Mouse (Mus musculus): ENCODE results near the gene Cdk5rap2. TPM values are rescaled to one million over a fixed set of nuclear protein-coding genes. Genes with fewer than 3 reads are reported as not detected.

Gene Cdk5rap2
- total RNA-seq, 1 experiment: 23.9 TPM

DNA sequence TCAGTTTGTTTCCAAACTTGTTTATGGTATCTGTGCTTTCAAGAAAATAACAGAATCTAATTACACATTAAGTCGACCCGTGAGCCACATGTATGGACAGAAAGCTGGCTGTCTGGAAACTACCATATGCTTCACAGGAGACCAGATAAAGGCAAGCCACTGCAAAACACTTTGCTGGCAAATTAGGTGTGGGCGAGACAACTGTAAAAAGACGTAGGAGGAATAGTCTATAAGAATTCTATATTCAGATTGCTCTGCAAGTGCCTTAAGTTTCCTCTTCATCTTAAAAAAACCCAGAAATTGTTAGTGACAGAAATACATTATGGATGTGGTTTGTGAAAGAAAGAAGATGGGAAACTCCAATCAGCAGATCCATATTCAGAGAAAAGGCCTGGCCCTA lies 180.4 kb downstream of the Cdk5rap2 start:
- H3K4me3 ChIP-seq (ENCODE audit: insufficient read depth in 1 of 2, low read depth in 1 of 2, low read length in 2 of 2, poor library complexity in 1 of 2, severe bottlenecking in 1 of 2): no peak overlapping the region
- peaks cover 17% of the 10 kb centered on the region for H3K36me3 ChIP-seq (ENCODE audit: control insufficient read depth, insufficient read depth, low read length, poor library complexity, severe bottlenecking)
- TF ChIP-seq MAFK (IDR thresholded peaks at IDR 0.05; ENCODE audit: insufficient read depth, low read depth, low read length): no peak
- no peak for TF ChIP-seq CHD2 (IDR thresholded peaks at IDR 0.05; ENCODE audit: low read depth, low read length)
- no peak for TF ChIP-seq HCFC1 (IDR thresholded peaks at IDR 0.05; ENCODE audit: borderline replicate concordance, insufficient read depth, low read length)
- no peak for TF ChIP-seq ZC3H11A (IDR thresholded peaks at IDR 0.05; ENCODE audit: borderline replicate concordance, low read depth, low read length)
- no peak for TF ChIP-seq ZNF384 (IDR thresholded peaks at IDR 0.05; ENCODE audit: low read depth, low read length)
- DNase-seq (ENCODE audit: low read depth, low spot score): no peak
- no peaks in the 10 kb centered on the region for H3K9me3 ChIP-seq (ENCODE audit: control insufficient read depth, insufficient read depth, low read depth, low read length)
- H3K27ac ChIP-seq (ENCODE audit: insufficient read depth, low read depth, low read length, poor library complexity, severe bottlenecking): no peak overlapping the region
- in situ Hi-C loops (cut with MboI; ENCODE audit: low sequenced_read_pairs in 2 of 2, unreplicated experiment in 2 of 2): no loop called here
- no peaks in the 10 kb centered on the region for H3K4me1 ChIP-seq (ENCODE audit: control insufficient read depth in 2 of 2, insufficient read depth in 2 of 2, low read length in 2 of 2, poor library complexity in 1 of 2)
- H3K9ac ChIP-seq (ENCODE audit: insufficient read depth, low read depth, low read length, poor library complexity, severe bottlenecking): no peak overlapping the region

DNA sequence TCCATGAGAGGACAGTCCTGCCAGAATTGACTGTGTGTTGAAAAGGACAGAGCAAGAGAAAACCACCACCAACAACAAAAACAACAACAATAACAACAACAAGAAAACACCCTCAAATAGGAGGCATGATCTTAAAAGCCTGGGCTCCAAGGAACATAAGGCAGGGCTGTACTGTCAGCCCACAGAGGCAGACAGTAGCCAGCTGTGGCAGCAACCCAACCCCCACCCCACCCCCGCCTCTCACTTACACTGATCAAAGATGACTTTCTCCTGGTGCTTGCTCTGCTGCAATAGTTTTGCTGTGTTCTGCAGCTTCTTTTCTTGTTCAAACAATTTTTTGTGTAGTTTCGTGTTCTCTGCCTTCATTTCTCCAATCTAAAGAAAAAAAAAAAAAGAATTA lies 181.9 kb downstream of the Cdk5rap2 start:
- in situ Hi-C loops (cut with MboI; ENCODE audit: low sequenced_read_pairs in 2 of 2, unreplicated experiment in 2 of 2): no loop called here
- no peak for DNase-seq (ENCODE audit: low read depth, low spot score)
- H3K27ac ChIP-seq (ENCODE audit: insufficient read depth, low read depth, low read length, poor library complexity, severe bottlenecking): no peak overlapping the region
- TF ChIP-seq ZNF384 (IDR thresholded peaks at IDR 0.05; ENCODE audit: low read depth, low read length) (no peak), ZC3H11A (IDR thresholded peaks at IDR 0.05; ENCODE audit: borderline replicate concordance, low read depth, low read length) (no peak), CHD2 (IDR thresholded peaks at IDR 0.05; ENCODE audit: low read depth, low read length) (no peak), MAFK (IDR thresholded peaks at IDR 0.05; ENCODE audit: insufficient read depth, low read depth, low read length) (no peak), HCFC1 (IDR thresholded peaks at IDR 0.05; ENCODE audit: borderline replicate concordance, insufficient read depth, low read length) (no peak)
- H3K9me3 ChIP-seq (ENCODE audit: control insufficient read depth, insufficient read depth, low read depth, low read length): no peaks in the 10 kb centered on the region
- no peak overlapping the region for H3K4me3 ChIP-seq (ENCODE audit: insufficient read depth in 1 of 2, low read depth in 1 of 2, low read length in 2 of 2, poor library complexity in 1 of 2, severe bottlenecking in 1 of 2)
- H3K9ac ChIP-seq (ENCODE audit: insufficient read depth, low read depth, low read length, poor library complexity, severe bottlenecking): no peak overlapping the region
- H3K36me3 ChIP-seq (ENCODE audit: control insufficient read depth, insufficient read depth, low read length, poor library complexity, severe bottlenecking): peaks cover 14% of the 10 kb centered on the region
- H3K4me1 ChIP-seq (ENCODE audit: control insufficient read depth in 2 of 2, insufficient read depth in 2 of 2, low read length in 2 of 2, poor library complexity in 1 of 2): no peaks in the 10 kb centered on the region

DNA sequence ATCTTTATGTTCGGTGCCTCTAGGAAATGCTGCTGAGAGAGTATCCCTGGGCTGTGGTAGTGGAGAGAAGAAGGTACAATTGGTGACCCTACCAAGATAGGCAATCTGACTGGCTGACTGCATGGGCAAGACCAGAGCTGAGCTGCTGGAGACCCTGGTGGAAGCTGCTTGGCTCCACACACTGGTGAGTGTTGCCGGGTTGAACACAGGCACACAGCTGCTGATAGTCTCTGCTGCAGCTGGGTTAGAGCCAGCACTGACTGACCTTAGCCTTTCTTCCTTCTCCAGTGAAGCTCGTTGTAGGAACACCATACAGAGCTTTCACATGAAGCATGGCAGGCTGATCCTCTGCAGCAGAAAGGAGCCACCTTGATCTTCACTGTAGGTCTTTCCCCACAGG lies 182.6 kb downstream of the Cdk5rap2 start:
- in situ Hi-C loops (cut with MboI; ENCODE audit: low sequenced_read_pairs in 2 of 2, unreplicated experiment in 2 of 2): no loop called here
- Histone ChIP-seq H3K4me1 (ENCODE audit: control insufficient read depth in 2 of 2, insufficient read depth in 2 of 2, low read length in 2 of 2, poor library complexity in 1 of 2) (no peaks in the 10 kb centered on the region), H3K36me3 (ENCODE audit: control insufficient read depth, insufficient read depth, low read length, poor library complexity, severe bottlenecking) (peaks cover 17% of the 10 kb centered on the region), H3K4me3 (ENCODE audit: insufficient read depth in 1 of 2, low read depth in 1 of 2, low read length in 2 of 2, poor library complexity in 1 of 2, severe bottlenecking in 1 of 2) (no peak overlapping the region), H3K27ac (ENCODE audit: insufficient read depth, low read depth, low read length, poor library complexity, severe bottlenecking) (no peak overlapping the region), H3K9ac (ENCODE audit: insufficient read depth, low read depth, low read length, poor library complexity, severe bottlenecking) (no peak overlapping the region), H3K9me3 (ENCODE audit: control insufficient read depth, insufficient read depth, low read depth, low read length) (no peaks in the 10 kb centered on the region)
- DNase-seq (ENCODE audit: low read depth, low spot score): no peak
- TF ChIP-seq ZC3H11A (IDR thresholded peaks at IDR 0.05; ENCODE audit: borderline replicate concordance, low read depth, low read length): no peak
- TF ChIP-seq MAFK (IDR thresholded peaks at IDR 0.05; ENCODE audit: insufficient read depth, low read depth, low read length): no peak
- TF ChIP-seq HCFC1 (IDR thresholded peaks at IDR 0.05; ENCODE audit: borderline replicate concordance, insufficient read depth, low read length): no peak
- TF ChIP-seq CHD2 (IDR thresholded peaks at IDR 0.05; ENCODE audit: low read depth, low read length): no peak
- no peak for TF ChIP-seq ZNF384 (IDR thresholded peaks at IDR 0.05; ENCODE audit: low read depth, low read length)

DNA sequence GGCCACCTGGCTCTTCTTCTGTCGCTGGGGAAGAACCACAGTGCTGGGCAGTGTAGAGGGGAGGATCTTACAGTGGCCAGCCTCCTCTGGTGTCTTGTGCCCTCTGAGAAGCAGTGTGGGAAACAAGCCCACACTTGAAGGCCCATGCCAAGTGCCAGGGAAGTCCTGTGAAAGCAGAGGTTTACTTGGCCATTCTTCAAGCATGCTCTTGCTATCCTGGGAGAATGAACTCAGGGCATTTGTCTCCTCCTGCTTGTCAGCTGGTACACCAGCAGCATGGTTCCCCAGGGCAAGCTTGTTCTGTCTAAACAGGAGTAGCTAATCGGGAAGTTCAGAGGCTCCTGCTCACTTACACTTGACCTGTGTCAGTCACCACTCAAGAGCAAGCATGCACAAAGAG lies 185.7 kb downstream of the Cdk5rap2 start:
- peaks cover 22% of the 10 kb centered on the region for H3K36me3 ChIP-seq (ENCODE audit: control insufficient read depth, insufficient read depth, low read length, poor library complexity, severe bottlenecking)
- H3K9me3 ChIP-seq (ENCODE audit: control insufficient read depth, insufficient read depth, low read depth, low read length): no peaks in the 10 kb centered on the region
- H3K4me1 ChIP-seq (ENCODE audit: control insufficient read depth in 2 of 2, insufficient read depth in 2 of 2, low read length in 2 of 2, poor library complexity in 1 of 2): no peaks in the 10 kb centered on the region
- no peak overlapping the region for H3K27ac ChIP-seq (ENCODE audit: insufficient read depth, low read depth, low read length, poor library complexity, severe bottlenecking)
- H3K4me3 ChIP-seq (ENCODE audit: insufficient read depth in 1 of 2, low read depth in 1 of 2, low read length in 2 of 2, poor library complexity in 1 of 2, severe bottlenecking in 1 of 2): no peak overlapping the region
- TF ChIP-seq ZC3H11A (IDR thresholded peaks at IDR 0.05; ENCODE audit: borderline replicate concordance, low read depth, low read length) (no peak), CHD2 (IDR thresholded peaks at IDR 0.05; ENCODE audit: low read depth, low read length) (no peak), MAFK (IDR thresholded peaks at IDR 0.05; ENCODE audit: insufficient read depth, low read depth, low read length) (no peak), HCFC1 (IDR thresholded peaks at IDR 0.05; ENCODE audit: borderline replicate concordance, insufficient read depth, low read length) (no peak), ZNF384 (IDR thresholded peaks at IDR 0.05; ENCODE audit: low read depth, low read length) (no peak)
- DNase-seq (ENCODE audit: low read depth, low spot score): no peak
- no peak overlapping the region for H3K9ac ChIP-seq (ENCODE audit: insufficient read depth, low read depth, low read length, poor library complexity, severe bottlenecking)
- in situ Hi-C loops (cut with MboI; ENCODE audit: low sequenced_read_pairs in 2 of 2, unreplicated experiment in 2 of 2): no loop called here

GRCm38 (mm10) chr4:70221878-70222277 lies 188.4 kb downstream of the Cdk5rap2 start:
- Histone ChIP-seq H3K9ac (ENCODE audit: insufficient read depth, low read depth, low read length, poor library complexity, severe bottlenecking) (no peak overlapping the region), H3K36me3 (ENCODE audit: control insufficient read depth, insufficient read depth, low read length, poor library complexity, severe bottlenecking) (peaks cover 12% of the 10 kb centered on the region; the same call in 1 of the 2 replicates), H3K9me3 (ENCODE audit: control insufficient read depth, insufficient read depth, low read depth, low read length) (no peaks in the 10 kb centered on the region), H3K4me1 (ENCODE audit: control insufficient read depth in 2 of 2, insufficient read depth in 2 of 2, low read length in 2 of 2, poor library complexity in 1 of 2) (no peaks in the 10 kb centered on the region), H3K27ac (ENCODE audit: insufficient read depth, low read depth, low read length, poor library complexity, severe bottlenecking) (no peak overlapping the region), H3K4me3 (ENCODE audit: insufficient read depth in 1 of 2, low read depth in 1 of 2, low read length in 2 of 2, poor library complexity in 1 of 2, severe bottlenecking in 1 of 2) (no peak overlapping the region)
- no peak for TF ChIP-seq ZNF384 (IDR thresholded peaks at IDR 0.05; ENCODE audit: low read depth, low read length)
- no peak for TF ChIP-seq ZC3H11A (IDR thresholded peaks at IDR 0.05; ENCODE audit: borderline replicate concordance, low read depth, low read length)
- TF ChIP-seq MAFK (IDR thresholded peaks at IDR 0.05; ENCODE audit: insufficient read depth, low read depth, low read length): no peak
- no peak for TF ChIP-seq HCFC1 (IDR thresholded peaks at IDR 0.05; ENCODE audit: borderline replicate concordance, insufficient read depth, low read length)
- TF ChIP-seq CHD2 (IDR thresholded peaks at IDR 0.05; ENCODE audit: low read depth, low read length): no peak
- no peak for DNase-seq (ENCODE audit: low read depth, low spot score)
- in situ Hi-C loops (cut with MboI; ENCODE audit: low sequenced_read_pairs in 2 of 2, unreplicated experiment in 2 of 2): no loop called here
